Mouse (Mus musculus) forebrain, embryonic 14.5 days (tissue): Measurements from ENCODE around the gene Trim62. TPM values are rescaled to one million over a fixed set of nuclear protein-coding genes. Genes with fewer than 3 reads are reported as not detected.
"Not testable (repeated sequence)": the region's sequence is repeated elsewhere in the genome, so short reads cannot be mapped to it uniquely, and the experiment has no call there.

ENCODE experiments used
- ATAC-seq: fragments of 200-750 bp; cut with Nextera tagmentation; 2 replicates; pipeline ENCODE4 v1.8.0; 2017; ENCODE audit warnings: mild to moderate bottlenecking, moderate library complexity
- DNase-seq: peaks from one replicate; pipeline ENCODE4 v3.0.0-alpha.2; 2015; ENCODE audit warnings: low spot score
- H3K27ac ChIP-seq: fragments of 300-500 bp; sonication (generic); 2 replicates; pipeline ENCODE4 v1.5.1; 2014; ENCODE audit warnings: low read depth, mild to moderate bottlenecking, control low read depth, low read length, moderate library complexity
- H3K27me3 ChIP-seq: fragments of 300-500 bp; sonication (generic); replicated peaks from 2 replicates; pipeline ENCODE4 v1.6.1; 2014; ENCODE audit warnings: low read length, control low read depth, mixed read lengths; ENCODE audit not compliant: control insufficient read depth, insufficient read depth
- H3K36me3 ChIP-seq: fragments of 300-500 bp; sonication (generic); 2 replicates; pipeline ENCODE4 v1.6.1; 2014; ENCODE audit warnings: low read length, control low read depth; ENCODE audit not compliant: control insufficient read depth, insufficient read depth
- H3K4me1 ChIP-seq: fragments of 300-500 bp; sonication (generic); 2 replicates; pipeline ENCODE4 v1.6.1; 2014; ENCODE audit warnings: antibody characterized with exemption, low read length, control low read depth; ENCODE audit not compliant: control insufficient read depth, insufficient read depth
- H3K4me2 ChIP-seq: fragments of 300-500 bp; sonication (generic); 2 replicates; pipeline ENCODE4 v1.6.1; 2014; ENCODE audit warnings: mild to moderate bottlenecking, control low read depth, low read length
- H3K4me3 ChIP-seq: fragments of 300-500 bp; sonication (generic); 2 replicates; pipeline ENCODE4 v1.5.1; 2014; ENCODE audit warnings: low read depth, low read length, control low read depth
- H3K9ac ChIP-seq: fragments of 300-500 bp; sonication (generic); 2 replicates; pipeline ENCODE4 v1.6.1; 2014; ENCODE audit warnings: mild to moderate bottlenecking, low read length, control low read depth, moderate library complexity
- H3K9me3 ChIP-seq: fragments of 300-500 bp; sonication (generic); replicated peaks from 2 replicates; pipeline ENCODE4 v1.6.1; 2016; ENCODE audit warnings: low read length, control low read depth, mixed read lengths; ENCODE audit not compliant: control insufficient read depth
- WGBS: fragments of 180-500 bp; shearing (Covaris S2); extraction: QIAGEN DNeasy Blood & Tissue Kit; methylation state at CpG from one replicate; pipeline ENCODE4 v1.1.7; 2014; 5-methylcytosine and 5-hydroxymethylcytosine counted together
- polyA plus RNA-seq: library from polyadenylated mRNA; unstranded; fragments of >200 nt; fragmentation: Nextera tagmentation; extraction: Ambion mirVana; gene quantifications from 2 replicates; pipeline ENCODE4 v1.2.1, GENCODE M21; 2014

The Trim62 gene
- polyA plus RNA-seq, 1 experiment from 2014 or later: 9.3 TPM

- Histone ChIP-seq H3K36me3 (no peaks in the 10 kb centered on the region), H3K4me1 (no peaks in the 10 kb centered on the region), H3K9ac (no peak overlapping the region), H3K4me2 (no peak overlapping the region), H3K27me3 (no peaks in the 10 kb centered on the region), H3K27ac (no peak overlapping the region), H3K4me3 (no peak overlapping the region), H3K9me3 (no peaks in the 10 kb centered on the region)
- WGBS: 92% methylated on average over 12 of the region's 12 CpGs
- DNase-seq (no peak), ATAC-seq (no peak)
Observed at GRCm38 (mm10) chr4:128852266-128852887, 31.0 kb upstream of the Trim62 start.

DNA sequence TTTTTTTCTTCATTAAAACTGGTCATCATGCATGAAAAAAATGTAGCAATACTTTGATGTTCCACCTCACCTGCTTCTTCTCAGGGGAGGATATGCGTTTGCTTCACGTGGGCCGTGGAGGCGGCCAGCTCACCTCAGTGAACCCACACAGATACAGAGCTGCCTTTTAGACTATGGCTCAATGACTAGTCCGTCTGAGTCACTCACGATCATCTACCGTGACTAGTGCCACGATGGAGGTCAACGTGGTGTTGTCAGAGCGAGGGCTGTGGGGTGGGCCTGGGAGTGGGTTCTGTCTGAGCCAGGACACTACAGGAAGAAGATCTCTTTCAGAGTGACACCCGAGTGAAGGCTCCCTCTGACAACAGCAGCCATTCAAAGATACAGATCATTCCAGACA is 30.3 kb upstream of the Trim62 start:
- Histone ChIP-seq H3K4me2 (no peak overlapping the region), H3K4me1 (no peaks in the 10 kb centered on the region), H3K9ac (no peak overlapping the region), H3K36me3 (no peaks in the 10 kb centered on the region), H3K27me3 (no peaks in the 10 kb centered on the region), H3K4me3 (no peak overlapping the region), H3K27ac (no peak overlapping the region), H3K9me3 (no peaks in the 10 kb centered on the region)
- 85% methylated on average over 11 of the region's 11 CpGs for WGBS
- DNase-seq (no peak), ATAC-seq (no peak)

GRCm38 (mm10) chr4:128855613-128856040 is 27.8 kb upstream of the Trim62 start:
- Histone ChIP-seq H3K27me3 (no peaks in the 10 kb centered on the region), H3K9me3 (no peaks in the 10 kb centered on the region), H3K36me3 (no peaks in the 10 kb centered on the region), H3K4me2 (no peak overlapping the region), H3K4me3 (no peak overlapping the region), H3K4me1 (no peaks in the 10 kb centered on the region), H3K9ac (no peak overlapping the region), H3K27ac (no peak overlapping the region)
- no peak for DNase-seq
- WGBS: 76% methylated on average over 4 of the region's 4 CpGs
- ATAC-seq: no peak

DNA sequence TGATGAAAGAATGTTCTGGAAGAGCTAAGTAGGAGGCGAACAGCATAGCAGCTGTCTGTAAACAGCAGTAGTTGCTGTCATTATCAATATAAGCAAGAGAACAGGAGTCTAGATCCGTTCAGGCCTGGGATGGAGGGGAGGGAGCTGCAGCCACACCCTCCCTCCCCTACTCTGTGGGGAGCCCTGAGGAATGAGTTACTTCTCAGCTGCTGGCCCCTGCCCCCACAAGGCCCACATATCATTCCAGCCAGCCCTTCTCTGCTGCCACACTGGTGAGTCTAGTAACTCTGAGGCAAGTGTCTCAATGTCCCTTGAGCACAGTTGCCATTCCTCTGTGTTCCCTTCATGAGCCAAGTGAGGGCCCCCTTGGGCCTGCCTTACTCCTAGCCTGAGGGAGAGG is 26.2 kb upstream of the Trim62 start:
- Histone ChIP-seq H3K27me3 (no peaks in the 10 kb centered on the region), H3K9ac (no peak overlapping the region), H3K9me3 (no peaks in the 10 kb centered on the region), H3K27ac (no peak overlapping the region), H3K4me1 (no peaks in the 10 kb centered on the region), H3K4me2 (no peak overlapping the region), H3K36me3 (no peaks in the 10 kb centered on the region), H3K4me3 (no peak overlapping the region)
- WGBS: 70% methylated on average over 2 of the region's 2 CpGs
- no peak for ATAC-seq
- DNase-seq: no peak

DNA sequence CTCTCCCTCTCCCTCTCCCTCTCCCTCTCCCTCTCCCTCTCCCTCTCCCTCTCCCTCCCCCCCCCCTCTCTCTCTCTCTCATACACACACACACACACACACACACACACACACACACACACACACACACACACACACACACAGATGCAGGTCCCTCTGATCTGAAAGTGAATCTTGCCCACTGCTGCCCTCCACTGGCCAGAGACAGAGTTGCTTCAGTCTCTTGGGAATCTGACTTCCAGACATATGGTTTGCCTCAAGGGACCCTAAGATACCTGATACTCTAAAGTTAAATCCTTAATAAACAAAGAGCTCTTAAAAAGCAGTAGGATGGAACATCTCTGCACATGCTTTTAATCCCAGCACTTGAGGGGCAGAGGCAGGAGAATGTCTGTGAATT is 25.2 kb upstream of the Trim62 start:
- not testable (repeated sequence) for H3K9ac ChIP-seq, H3K4me3 ChIP-seq, H3K36me3 ChIP-seq, ATAC-seq, H3K27ac ChIP-seq, H3K4me2 ChIP-seq, H3K9me3 ChIP-seq, H3K27me3 ChIP-seq, H3K4me1 ChIP-seq
- DNase-seq: peak; percentile 80

DNA sequence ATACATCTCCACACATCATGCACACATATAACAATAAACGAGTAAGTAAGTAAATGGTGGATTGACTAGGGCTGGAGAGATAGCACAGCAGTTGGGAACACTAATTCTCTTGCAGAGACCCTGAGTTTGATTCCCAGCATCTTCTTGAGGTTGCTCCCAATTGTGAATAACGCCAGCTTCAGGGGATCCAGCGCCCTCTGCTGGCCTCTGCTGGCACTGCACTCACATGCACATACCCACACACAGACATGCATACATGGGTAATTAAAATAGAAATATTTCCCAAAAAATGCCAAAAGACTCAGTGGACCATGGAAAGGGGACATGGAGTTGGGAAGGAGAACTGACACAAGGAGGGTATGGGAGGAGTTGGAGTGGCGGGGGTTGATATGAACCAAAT is 24.5 kb upstream of the Trim62 start:
- 73% methylated on average over 4 of the region's 4 CpGs for WGBS
- no peak for DNase-seq
- Histone ChIP-seq H3K9ac (no peak overlapping the region), H3K36me3 (no peaks in the 10 kb centered on the region), H3K27me3 (no peaks in the 10 kb centered on the region), H3K4me1 (no peaks in the 10 kb centered on the region), H3K4me2 (no peak overlapping the region), H3K4me3 (no peak overlapping the region), H3K9me3 (no peaks in the 10 kb centered on the region), H3K27ac (no peak overlapping the region)
- no peak for ATAC-seq

- ATAC-seq (peak; percentile 20; the same call in 1 of the 2 replicates), DNase-seq (peak; percentile 75)
- WGBS: 50% methylated on average over 19 of the region's 19 CpGs
- H3K27me3 ChIP-seq: no peaks in the 10 kb centered on the region
- peak overlapping the region; percentile 20; the same call in 1 of the 2 replicates for H3K4me2 ChIP-seq
- H3K4me1 ChIP-seq: no peaks in the 10 kb centered on the region; the same call in 1 of the 2 replicates
- no peak overlapping the region for H3K9ac ChIP-seq
- H3K4me3 ChIP-seq: no peak overlapping the region
- no peaks in the 10 kb centered on the region for H3K36me3 ChIP-seq
- H3K9me3 ChIP-seq: no peaks in the 10 kb centered on the region
- H3K27ac ChIP-seq: peak overlapping the region; percentile 44
Observed at GRCm38 (mm10) chr4:128872992-128873391, 10.4 kb upstream of the Trim62 start.

- no peak overlapping the region for H3K9ac ChIP-seq
- H3K27me3 ChIP-seq: no peaks in the 10 kb centered on the region
- no peak overlapping the region for H3K4me2 ChIP-seq
- WGBS: 93% methylated on average over 17 of the region's 17 CpGs
- no peak for ATAC-seq
- peaks cover 4% of the 10 kb centered on the region for H3K4me1 ChIP-seq
- no peaks in the 10 kb centered on the region for H3K9me3 ChIP-seq
- no peak overlapping the region for H3K4me3 ChIP-seq
- H3K36me3 ChIP-seq: no peaks in the 10 kb centered on the region
- no peak overlapping the region for H3K27ac ChIP-seq
- no peak for DNase-seq
Observed at GRCm38 (mm10) chr4:128874062-128874461, 9.3 kb upstream of the Trim62 start.

DNA sequence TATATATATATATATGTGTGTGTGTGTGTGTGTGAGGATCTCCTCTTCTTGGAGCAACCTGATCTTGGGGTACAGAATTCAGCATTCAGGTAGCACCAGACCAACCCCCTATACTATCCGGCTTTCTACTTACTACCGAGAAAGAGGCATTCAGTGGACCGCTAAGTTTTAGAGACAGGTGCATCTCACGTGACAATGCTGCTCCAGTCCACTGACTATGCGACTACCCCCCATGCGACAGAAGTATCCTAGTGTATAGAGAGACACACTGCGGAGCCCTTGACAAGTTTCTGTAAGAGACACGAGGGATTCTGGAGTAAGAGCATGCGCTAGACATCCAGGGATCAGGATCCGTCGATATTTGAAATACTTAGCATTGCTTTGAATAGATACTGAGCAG is 7.9 kb upstream of the Trim62 start:
- H3K36me3 ChIP-seq: no peaks in the 10 kb centered on the region
- peaks cover under 1% of the 10 kb centered on the region; the same call in 1 of the 2 replicates for H3K9me3 ChIP-seq
- H3K4me1 ChIP-seq: peaks cover 8% of the 10 kb centered on the region
- 94% methylated on average over 11 of the region's 11 CpGs for WGBS
- no peak overlapping the region for H3K9ac ChIP-seq
- H3K4me2 ChIP-seq: no peak overlapping the region
- no peak overlapping the region for H3K4me3 ChIP-seq
- no peaks in the 10 kb centered on the region for H3K27me3 ChIP-seq
- ATAC-seq (no peak), DNase-seq (no peak)
- no peak overlapping the region for H3K27ac ChIP-seq
